Mouse (Mus musculus) CH12F3 (cell line): Measurements from ENCODE around the gene Pom121l2.

Experiments used
- in situ Hi-C: fragments of 300-500 bp; cut with MboI; formaldehyde crosslinking; loops from 2 replicates; pipeline ENCODE4 v1.14.3; 2020; ENCODE audit warnings: low sequenced_read_pairs

Pom121l2 gene

DNA sequence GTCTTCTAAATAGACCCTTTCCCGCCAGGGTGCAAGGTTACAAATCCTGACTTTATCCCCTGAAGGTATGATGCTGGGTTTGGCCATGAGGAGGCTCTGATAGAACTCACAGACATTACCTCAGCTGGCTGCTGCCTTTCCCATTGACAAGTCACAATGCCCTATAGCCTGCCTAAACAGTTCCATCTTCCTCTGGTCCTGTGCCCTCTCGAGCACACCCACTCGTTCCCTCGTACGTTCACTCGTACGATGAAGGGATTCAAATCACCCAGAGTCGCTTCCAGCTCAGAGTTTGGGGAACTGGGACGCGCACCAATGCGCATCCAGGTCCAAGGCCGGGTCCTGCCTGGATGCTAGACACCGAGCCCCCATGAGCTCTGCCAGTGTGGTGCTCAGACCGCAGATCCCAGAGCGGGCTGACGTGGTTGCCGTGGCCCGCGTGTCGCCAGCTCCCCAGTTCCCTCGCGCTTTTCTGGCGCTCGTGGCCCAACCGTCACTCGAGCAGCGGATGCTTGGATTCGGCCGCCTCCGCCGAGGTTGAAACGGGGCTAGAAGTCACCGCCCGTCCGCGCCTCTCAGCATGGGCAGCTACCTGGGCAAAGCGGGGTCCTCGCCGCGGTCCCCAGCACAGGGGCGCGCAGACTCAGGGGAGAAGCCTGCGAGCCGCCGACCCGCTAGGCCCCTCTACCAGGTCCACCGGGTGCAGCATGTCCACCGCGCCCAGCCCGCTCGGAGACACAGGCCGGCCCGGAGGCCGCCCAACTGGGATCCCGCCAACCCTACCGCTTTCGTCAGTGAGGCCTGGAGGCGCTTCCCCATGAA, at the start of gene Pom121l2:
Gene Pom121l2 (plus strand): TSS at position 214 of the 822 bp plus-strand sequence.
- in situ Hi-C loops, result no loop called here

GRCm38 (mm10) chr13:21931740-21932139, 49.3 kb upstream of the Pom121l2 start:
- in situ Hi-C loops, result loop anchor here (10.0 to 25.0 kb wide), 2 partner anchors 1503 to 1581 kb away; no protein-coding TSS in a partner anchor

GRCm38 (mm10) chr13:21933626-21934548, 47.1 kb upstream of the Pom121l2 start:
- in situ Hi-C loops, result loop anchor here (10.0 to 25.0 kb wide), 2 partner anchors 1501 to 1578 kb away; no protein-coding TSS in a partner anchor

- in situ Hi-C loops, result loop anchor here (10.0 to 25.0 kb wide), 2 partner anchors 1500 to 1577 kb away; no protein-coding TSS in a partner anchor
These were observed 45.8 kb upstream of the Pom121l2 start for GRCm38 (mm10) chr13:21934982-21935791.

DNA sequence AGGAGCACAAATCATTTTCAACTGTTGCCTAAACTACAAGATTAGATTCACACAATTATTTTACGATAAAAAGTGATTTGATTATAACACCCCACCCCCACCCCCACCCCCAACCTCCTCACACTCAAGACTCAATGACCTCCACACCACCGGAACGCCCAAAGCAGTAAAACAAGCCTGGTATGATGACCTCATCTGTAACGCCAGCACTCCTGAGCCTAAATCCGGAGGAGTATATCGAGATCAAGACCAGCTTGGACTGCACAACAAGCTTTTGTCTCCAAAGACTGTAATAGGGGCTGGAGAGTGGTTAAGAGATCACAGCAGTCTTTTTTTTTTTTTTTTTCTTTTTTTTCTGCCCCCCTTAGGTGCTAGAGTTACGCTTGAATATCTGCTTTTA, 45.2 kb upstream of the Pom121l2 start:
- in situ Hi-C loops, result loop anchor here (10.0 to 25.0 kb wide), 2 partner anchors 1499 to 1576 kb away; no protein-coding TSS in a partner anchor

GRCm38 (mm10) chr13:21936968-21937367, 44.0 kb upstream of the Pom121l2 start:
- in situ Hi-C loops, result loop anchor here (10.0 to 25.0 kb wide), 2 partner anchors 1498 to 1575 kb away; no protein-coding TSS in a partner anchor

- in situ Hi-C loops, result loop anchor here (25.0 kb wide), 1 partner anchor 1572 kb away; no protein-coding TSS in a partner anchor
These were observed 40.8 kb upstream of the Pom121l2 start for GRCm38 (mm10) chr13:21940213-21940612.

GRCm38 (mm10) chr13:21940811-21941321, 40.1 kb upstream of the Pom121l2 start:
- in situ Hi-C loops, result loop anchor here (25.0 kb wide), 1 partner anchor 1571 kb away; no protein-coding TSS in a partner anchor

DNA sequence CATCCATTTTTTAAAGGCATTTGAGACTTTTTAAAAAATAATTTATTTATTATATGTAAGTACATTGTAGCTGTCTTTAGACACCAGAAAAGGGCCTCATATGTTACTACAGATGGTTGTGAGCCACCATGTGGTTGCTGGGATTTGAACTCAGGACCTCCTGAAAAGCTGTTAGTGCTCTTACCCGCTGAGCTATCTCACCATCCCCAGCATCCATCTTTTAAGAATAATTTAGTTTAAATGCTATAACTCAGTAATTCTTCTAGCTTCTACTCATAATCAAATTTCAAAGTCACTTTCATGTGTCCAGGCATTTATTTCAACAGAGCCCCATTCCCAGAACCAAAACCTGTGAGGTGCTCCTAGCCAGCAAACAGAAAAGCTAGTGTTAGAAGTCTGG, 37.4 kb upstream of the Pom121l2 start:
- in situ Hi-C loops, result loop anchor here (25.0 kb wide), 1 partner anchor 1569 kb away; no protein-coding TSS in a partner anchor

DNA sequence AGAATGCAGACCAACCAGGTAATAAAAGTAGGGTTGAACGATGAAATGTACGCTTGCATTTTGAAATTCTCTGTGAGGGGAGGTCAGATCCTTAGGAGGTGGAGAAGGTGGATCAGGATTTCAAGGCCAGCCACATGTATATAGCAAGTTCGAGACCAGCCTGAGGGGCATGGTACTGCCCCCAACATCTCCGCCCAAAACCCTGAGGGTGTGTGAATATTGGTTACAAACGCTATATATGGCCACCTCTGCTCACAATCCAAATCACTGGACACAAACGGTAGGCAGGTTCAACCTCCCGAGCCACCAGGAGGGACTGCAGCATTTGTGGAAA, 36.4 kb upstream of the Pom121l2 start:
- in situ Hi-C loops, result loop anchor here (25.0 kb wide), 1 partner anchor 1568 kb away; no protein-coding TSS in a partner anchor

DNA sequence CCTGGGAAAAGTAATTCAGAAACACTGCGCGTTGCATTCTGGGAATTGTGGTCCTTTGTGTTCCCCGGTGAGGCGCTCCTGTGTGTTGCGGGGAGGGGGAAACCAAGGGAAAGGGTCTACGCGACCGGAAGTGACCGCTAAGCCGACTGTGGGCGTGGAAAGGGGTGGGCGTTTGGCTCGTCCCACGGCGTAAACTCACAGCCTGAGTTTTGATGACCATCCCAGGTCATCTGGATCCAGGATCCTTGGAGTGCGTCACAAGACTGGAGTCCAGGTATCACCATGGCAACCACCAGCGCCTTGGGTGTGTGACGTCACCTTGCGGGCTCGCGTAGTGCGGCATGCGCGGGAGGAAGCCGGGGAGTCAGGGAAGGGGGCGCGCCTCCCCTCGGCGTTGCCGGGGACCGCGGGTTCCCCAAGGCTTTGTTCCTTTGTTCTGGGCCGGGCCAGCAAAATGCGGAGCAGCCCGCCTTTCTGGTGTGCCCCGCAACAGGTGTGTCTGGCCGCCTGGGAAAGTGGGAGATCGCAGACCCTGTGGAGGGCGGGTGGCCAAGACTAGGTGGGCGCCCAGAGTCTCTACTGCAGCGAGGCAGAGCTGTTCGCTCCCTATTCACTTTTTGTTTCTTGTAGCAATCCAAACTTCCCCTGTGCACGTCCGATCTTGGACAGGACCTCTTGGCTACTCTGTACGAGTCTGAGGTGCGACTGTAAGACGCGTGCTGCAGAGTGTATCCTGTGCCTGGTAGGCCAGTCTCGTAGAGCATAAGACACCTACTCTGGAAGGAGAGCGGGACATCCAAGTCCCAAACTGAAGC, 35.9 kb upstream of the Pom121l2 start, which contains the start of gene Zfp184:
Gene Zfp184 (plus strand): TSS at position 169 of the 815 bp plus-strand sequence.
- in situ Hi-C loops, result loop anchor here (25.0 kb wide), 1 partner anchor 1567 kb away; no protein-coding TSS in a partner anchor

GRCm38 (mm10) chr13:21969269-21969668, 11.7 kb upstream of the Pom121l2 start:
- in situ Hi-C loops, result no loop called here

DNA sequence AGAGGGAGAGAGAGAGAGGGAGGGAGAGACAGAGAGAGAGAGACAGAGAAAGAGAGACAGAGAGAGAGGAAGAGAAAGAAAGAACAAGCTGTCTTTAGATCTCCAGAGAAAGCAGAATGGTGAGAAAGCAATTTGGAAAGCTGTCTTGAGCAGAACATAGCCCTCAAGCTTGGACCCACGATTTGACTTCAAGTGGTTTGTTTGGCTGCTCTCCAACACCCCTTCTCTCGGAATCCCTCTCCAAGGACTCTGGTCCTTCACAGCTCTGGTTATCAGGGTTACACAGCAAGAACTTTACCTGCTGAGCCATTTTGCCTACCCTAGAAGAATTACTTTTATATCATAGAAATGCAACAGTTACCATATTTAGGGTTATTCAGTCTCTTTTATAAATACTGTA, 11.2 kb upstream of the Pom121l2 start:
- in situ Hi-C loops, result no loop called here

- in situ Hi-C loops, result no loop called here
These were observed 9.4 kb upstream of the Pom121l2 start for GRCm38 (mm10) chr13:21971641-21972040.

- in situ Hi-C loops, result no loop called here
These were observed 6.7 kb upstream of the Pom121l2 start for GRCm38 (mm10) chr13:21974221-21974725.

DNA sequence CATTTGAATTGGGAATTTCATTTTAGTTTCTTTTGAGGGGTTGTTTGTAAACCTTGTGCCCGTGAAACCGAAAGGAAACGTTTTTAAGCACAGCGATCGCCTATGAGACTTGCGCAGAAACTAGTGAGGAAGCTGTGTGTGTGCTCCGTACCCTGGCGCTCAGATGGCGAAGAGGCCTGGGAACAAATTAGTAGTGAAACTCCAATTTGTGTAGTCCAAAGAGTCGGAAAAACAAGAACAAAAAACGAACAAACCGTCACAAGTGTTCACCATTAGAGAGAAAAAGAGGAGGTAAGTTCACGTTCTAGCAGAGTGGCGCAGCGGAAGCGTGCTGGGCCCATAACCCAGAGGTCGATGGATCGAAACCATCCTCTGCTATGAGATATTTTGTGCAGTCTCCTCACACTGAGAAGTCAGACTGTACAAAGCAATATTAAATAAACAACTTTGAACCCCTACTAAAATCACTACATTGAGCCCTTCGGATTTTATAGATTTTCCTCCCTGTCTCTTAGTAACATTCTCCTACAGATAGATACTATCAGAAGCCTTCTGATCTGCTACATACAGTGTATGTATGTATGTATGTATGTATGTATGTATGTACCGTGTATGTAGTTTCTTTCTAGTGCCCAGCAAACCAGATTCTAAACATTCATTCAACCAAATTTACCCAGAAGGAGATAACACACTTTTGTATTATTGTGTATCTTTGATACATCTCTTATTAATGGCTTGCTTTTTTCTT, 6.1 kb upstream of the Pom121l2 start:
- in situ Hi-C loops, result no loop called here

GRCm38 (mm10) chr13:21981803-21982193, 804 bp downstream of the Pom121l2 start:
- in situ Hi-C loops, result no loop called here

GRCm38 (mm10) chr13:21984486-21984885, 3.5 kb downstream of the Pom121l2 start:
- in situ Hi-C loops, result no loop called here
